Mouse (Mus musculus) ES-Bruce4 (cell line): ENCODE measurements around the gene S100pbp. TPM values are rescaled to one million over a fixed set of nuclear protein-coding genes. Genes with fewer than 3 reads are reported as not detected.

ENCODE experiments used
- H3K27ac ChIP-seq: 2 replicates; pipeline ENCODE4 v1.5.1; 2012; ENCODE audit warnings: low read length, inconsistent platforms; ENCODE audit not compliant: insufficient read depth
- H3K27me3 ChIP-seq: 2 replicates; pipeline ENCODE4 v1.6.1; 2012; ENCODE audit warnings: mild to moderate bottlenecking, low read length, inconsistent platforms; ENCODE audit not compliant: control insufficient read depth, poor library complexity, insufficient read depth, severe bottlenecking
- H3K36me3 ChIP-seq: 2 replicates; pipeline ENCODE4 v1.6.1; 2012; ENCODE audit warnings: inconsistent platforms, mild to moderate bottlenecking, low read length, moderate library complexity; ENCODE audit not compliant: control insufficient read depth, poor library complexity, insufficient read depth, severe bottlenecking
- H3K4me1 ChIP-seq: one replicate; pipeline ENCODE4 v1.8.1; 2011; ENCODE audit warnings: low read length; ENCODE audit not compliant: control insufficient read depth, insufficient read depth
- H3K4me3 ChIP-seq: 2 replicates; pipeline ENCODE4 v1.5.1; 2011; ENCODE audit warnings: low read depth, mild to moderate bottlenecking, low read length
- H3K9ac ChIP-seq: 2 replicates; pipeline ENCODE4 v1.6.1; 2012; ENCODE audit warnings: low read depth, mild to moderate bottlenecking, inconsistent platforms; ENCODE audit not compliant: poor library complexity, severe bottlenecking
- H3K9me3 ChIP-seq: replicated peaks from 2 replicates; pipeline ENCODE4 v1.6.1; 2012; ENCODE audit warnings: mild to moderate bottlenecking, low read length, inconsistent platforms; ENCODE audit not compliant: control insufficient read depth, poor library complexity, insufficient read depth, severe bottlenecking
- CTCF ChIP-seq: IDR thresholded peaks from one replicate; pipeline ENCODE4 v1.8.1; 2011; ENCODE audit warnings: low read depth, low read length
- EP300 ChIP-seq: IDR thresholded peaks from 2 replicates; pipeline ENCODE4 v1.6.1; 2011; ENCODE audit warnings: low read depth, low read length; ENCODE audit not compliant: insufficient read depth
- POLR2A ChIP-seq: IDR thresholded peaks from one replicate; pipeline ENCODE4 v1.8.1; 2011; ENCODE audit warnings: low read length; ENCODE audit not compliant: insufficient read depth
- polyA plus RNA-seq: library from polyadenylated mRNA; stranded (reverse); fragments of >200 nt; gene quantifications from 2 replicates; pipeline ENCODE4 v1.2.4, GENCODE M21; 2011; ENCODE audit warnings: low read depth; ENCODE audit not compliant: missing spikeins, insufficient read depth, insufficient read length

S100pbp gene
- polyA plus RNA-seq, 1 experiment: 83.5 TPM

DNA sequence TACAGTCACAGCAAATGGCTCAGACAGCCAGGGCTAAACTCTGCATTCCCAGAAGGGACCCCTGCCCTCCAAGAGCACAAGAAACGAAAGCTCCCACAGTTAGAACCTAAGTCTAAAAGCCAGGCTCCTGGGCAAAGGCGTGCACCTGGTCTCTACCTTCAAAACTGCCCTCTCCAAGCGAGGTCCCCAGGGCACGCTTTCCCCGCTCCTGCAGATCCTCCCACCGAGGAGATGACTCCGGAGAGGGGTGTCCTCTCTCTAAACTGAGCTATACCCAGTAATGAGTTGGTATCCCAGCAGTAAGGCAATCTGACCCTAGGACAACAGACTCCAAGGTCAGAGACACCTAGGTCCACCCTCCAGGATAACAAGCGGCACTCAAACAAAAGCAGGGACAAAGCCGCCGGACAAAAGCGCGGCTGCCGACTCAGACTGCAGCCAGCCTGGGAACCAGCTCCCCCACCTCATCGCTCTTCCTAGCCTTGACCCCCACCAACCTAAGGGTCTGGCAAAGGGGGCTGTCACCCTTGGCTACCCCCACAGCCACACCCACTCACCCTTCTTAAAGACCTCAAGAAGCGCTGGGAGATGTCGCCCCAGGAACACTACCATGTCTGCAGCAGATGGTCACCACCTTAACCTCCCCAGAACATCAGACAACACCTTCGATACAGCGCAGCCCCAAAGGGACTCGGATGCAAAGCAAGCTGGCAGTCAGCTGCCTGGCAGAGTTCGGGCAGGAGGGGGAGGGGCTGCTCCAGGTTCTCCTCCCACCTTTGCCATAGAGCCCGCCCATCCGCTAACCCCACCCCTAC lies 37.9 kb upstream of the S100pbp start:
- peaks cover 6% of the 10 kb centered on the region for H3K4me1 ChIP-seq
- peak overlapping the region; percentile 46 for H3K9ac ChIP-seq
- peak overlapping the region; percentile 76 for H3K4me3 ChIP-seq
- peak overlapping the region; percentile 89 for H3K27ac ChIP-seq
- no peaks in the 10 kb centered on the region for H3K9me3 ChIP-seq
- H3K36me3 ChIP-seq: peaks cover 18% of the 10 kb centered on the region
- no peaks in the 10 kb centered on the region for H3K27me3 ChIP-seq
- TF ChIP-seq POLR2A (no peak), EP300 (peak; percentile 84)

DNA sequence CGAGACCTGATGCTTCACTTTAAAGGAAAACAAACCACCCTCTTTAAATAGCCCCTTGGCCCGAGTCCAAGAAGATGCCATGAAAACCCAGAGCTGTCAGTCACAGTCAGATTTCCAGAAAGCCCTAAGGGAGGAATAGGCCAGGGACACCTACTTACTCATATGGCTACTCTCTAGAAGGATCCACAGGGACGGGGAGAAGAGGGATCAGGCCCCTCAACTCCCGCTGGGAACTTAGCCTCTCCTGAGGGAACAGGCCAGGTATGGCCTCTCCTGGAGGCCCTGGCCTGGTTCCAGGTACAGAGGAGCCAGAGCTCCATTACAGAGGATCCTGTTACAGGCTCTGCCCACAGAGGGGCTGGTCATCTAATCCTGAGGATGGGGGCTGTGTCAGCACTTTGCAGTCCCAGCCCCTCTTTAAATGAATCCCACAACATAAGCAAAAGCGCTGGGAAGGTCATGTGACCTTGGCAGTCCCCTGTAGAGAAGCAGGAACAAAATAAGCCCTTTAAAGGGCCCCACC lies 37.0 kb upstream of the S100pbp start:
- Histone ChIP-seq H3K36me3 (peaks cover 23% of the 10 kb centered on the region), H3K27me3 (no peaks in the 10 kb centered on the region), H3K9me3 (no peaks in the 10 kb centered on the region), H3K4me1 (peaks cover 6% of the 10 kb centered on the region), H3K4me3 (peak overlapping the region; percentile 76), H3K9ac (peak overlapping the region; percentile 46; the same call in 1 of the 2 replicates), H3K27ac (peak overlapping the region; percentile 89)
- TF ChIP-seq POLR2A: no peak
- TF ChIP-seq CTCF: no peak
- TF ChIP-seq EP300: peak; percentile 80

DNA sequence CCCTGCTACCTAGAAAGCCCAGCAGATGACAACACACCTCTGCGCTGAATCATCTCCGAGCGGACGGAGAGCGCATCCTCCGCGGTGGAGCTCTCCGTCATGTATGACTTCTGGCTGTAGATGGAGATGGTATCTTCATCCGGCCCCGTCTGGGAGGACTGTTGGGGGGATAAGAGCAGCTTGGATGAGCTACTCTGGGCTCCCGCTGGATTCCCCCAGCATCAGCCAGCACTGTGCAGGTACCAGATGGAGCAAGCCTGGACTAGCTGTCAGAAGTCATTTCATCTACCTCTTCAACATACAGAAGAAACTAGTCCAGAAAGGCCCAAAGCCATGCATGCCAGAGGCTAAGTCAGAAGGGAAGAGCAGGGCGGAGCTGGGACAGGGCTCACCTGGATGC lies 35.8 kb upstream of the S100pbp start:
- peaks cover 9% of the 10 kb centered on the region for H3K4me1 ChIP-seq
- no peak overlapping the region for H3K27ac ChIP-seq
- H3K9ac ChIP-seq: no peak overlapping the region
- no peak for TF ChIP-seq POLR2A
- TF ChIP-seq CTCF: no peak
- no peak for TF ChIP-seq EP300
- no peak overlapping the region for H3K4me3 ChIP-seq
- peaks cover 31% of the 10 kb centered on the region for H3K36me3 ChIP-seq
- no peaks in the 10 kb centered on the region for H3K27me3 ChIP-seq
- H3K9me3 ChIP-seq: no peaks in the 10 kb centered on the region

DNA sequence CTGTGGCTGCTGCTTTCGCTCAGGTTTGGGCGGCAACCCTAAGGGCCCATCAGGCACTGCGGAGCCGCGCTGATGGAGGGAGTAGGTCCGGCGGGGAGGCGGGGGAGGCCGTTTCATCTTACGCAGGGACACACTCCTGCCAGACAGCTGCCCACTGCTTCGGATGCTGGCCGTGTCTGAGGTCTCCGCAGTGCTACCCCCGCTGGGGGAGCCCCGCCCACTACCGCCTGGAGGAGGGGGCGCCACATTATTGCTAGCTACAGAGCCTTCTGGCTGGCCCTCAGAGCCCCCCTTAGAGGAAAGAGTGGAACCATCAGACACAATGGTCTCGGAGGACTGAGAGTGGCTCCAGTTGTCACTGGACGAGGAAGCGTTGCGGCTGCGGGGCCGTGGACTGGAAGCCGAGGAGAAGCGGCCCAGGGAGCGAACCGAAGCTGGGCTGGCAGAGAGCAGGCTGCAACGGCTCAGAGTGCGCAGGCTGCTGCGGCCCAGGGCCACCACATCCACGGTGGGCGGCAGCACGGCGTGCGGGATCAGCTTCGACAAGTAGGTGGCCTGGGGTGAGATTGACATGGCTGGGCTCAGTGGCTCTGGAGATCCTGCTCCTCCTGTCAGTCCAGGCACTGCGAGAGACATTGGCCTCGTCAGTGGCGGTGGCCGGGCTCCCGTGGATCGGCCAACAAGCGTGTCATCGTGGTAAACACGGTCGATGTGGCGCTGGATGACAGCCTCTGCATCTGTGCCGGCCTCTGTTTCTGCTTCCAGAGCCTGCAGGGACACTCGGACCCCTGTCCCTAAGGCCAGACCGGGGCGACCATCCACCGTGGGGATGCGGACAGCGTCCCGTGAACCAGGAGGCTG lies 34.1 kb upstream of the S100pbp start:
- no peaks in the 10 kb centered on the region for H3K9me3 ChIP-seq
- no peaks in the 10 kb centered on the region for H3K27me3 ChIP-seq
- H3K4me3 ChIP-seq: peak overlapping the region; percentile 4; the same call in 1 of the 2 replicates
- 0 out of 2 replicates have a peak overlapping the region, but pooled peaks have one; percentile 1 for H3K27ac ChIP-seq
- H3K36me3 ChIP-seq: peaks cover 44% of the 10 kb centered on the region
- peak overlapping the region; percentile 24 for H3K9ac ChIP-seq
- peaks cover 8% of the 10 kb centered on the region for H3K4me1 ChIP-seq
- no peak for TF ChIP-seq CTCF
- TF ChIP-seq POLR2A: no peak

DNA sequence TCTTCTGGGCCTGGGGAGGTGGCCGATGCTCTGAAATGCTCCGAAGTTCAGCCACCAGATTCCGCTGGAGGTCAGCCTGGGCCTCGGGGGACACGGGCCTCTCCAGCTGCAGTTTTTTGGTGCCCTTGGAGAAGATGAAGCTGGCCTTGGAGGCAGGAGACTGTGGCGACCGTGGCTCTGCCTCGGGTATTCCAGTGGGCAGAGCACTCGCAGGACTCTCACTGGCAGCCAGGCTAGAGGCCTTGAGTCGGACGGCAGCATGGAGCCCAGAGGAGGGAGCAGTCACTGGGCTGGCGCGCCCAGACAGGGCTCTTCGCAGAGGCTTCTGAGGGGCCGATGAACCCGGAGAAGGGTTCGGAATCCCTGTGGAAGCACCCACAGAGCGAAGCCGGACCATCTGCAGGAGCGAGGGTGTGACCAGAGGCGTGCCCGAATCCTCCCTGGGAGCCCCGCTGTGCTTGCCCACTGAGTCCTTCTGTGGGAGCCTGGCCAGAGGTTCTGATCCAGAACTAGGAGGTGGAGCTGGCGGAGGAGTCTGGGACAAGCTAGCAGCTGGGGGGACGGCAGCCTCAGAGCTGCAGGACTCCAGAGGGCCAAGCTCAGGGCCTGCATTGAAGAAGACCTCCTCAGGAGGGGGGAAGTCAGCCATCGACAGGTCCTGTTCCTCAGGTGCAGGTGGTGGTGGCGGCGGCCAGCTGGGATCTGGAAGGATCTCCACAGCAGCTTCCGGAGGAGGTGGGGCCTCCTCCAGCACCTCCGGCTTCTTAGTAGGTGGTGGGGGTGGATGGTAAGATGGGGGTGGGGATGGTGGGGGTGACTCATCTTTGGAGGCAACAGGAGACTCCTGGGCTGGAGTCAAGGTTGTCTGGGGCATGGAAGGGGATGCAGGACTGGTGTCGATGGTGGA lies 32.7 kb upstream of the S100pbp start:
- TF ChIP-seq EP300 (0 out of 2 replicates have a peak, but pooled peaks have one; percentile 35), POLR2A (no peak), CTCF (no peak)
- H3K4me1 ChIP-seq: peaks cover 8% of the 10 kb centered on the region
- peak overlapping the region; percentile 42 for H3K27ac ChIP-seq
- H3K4me3 ChIP-seq: peak overlapping the region; percentile 51
- H3K27me3 ChIP-seq: no peaks in the 10 kb centered on the region
- H3K9ac ChIP-seq: peak overlapping the region; percentile 68
- H3K36me3 ChIP-seq: peaks cover 57% of the 10 kb centered on the region
- H3K9me3 ChIP-seq: no peaks in the 10 kb centered on the region
